In the genomic region with DNA sequence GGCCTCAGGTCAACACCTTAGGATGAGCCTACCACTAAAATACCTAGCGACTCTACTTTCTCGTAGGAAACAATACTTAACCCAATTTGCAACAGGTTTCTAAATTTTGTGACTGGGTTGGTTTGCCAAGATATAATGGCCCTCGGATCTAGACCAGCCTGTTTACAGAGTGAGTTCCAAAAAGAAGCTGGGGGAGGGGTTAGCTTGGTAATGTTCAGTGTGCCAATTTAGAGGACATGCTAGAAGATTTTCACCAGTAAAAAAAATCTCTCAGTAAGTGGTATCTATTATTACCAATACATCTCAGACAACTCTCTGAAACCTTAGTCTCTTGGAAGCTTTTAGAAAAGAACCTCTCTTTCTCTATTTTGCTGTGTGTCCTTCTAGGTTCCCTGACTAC, we compare ENCODE assay signal across 8 mouse cellular contexts. TPM values are rescaled to one million over a fixed set of nuclear protein-coding genes. Genes with fewer than 3 reads are reported as not detected.
DNase-seq lines count a peak whose midpoint lies in the region; ATAC-seq and TF ChIP-seq lines count a peak whose summit lies in the region.

No protein-coding gene starts in this region.

- no peak for ATAC-seq in embryonic facial prominence, embryonic 15.5 days (ENCODE audit: insufficient number of reproducible peaks, low FRiP score, low TSS enrichment, low read depth)
- no peak for ATAC-seq in intestine, embryonic 15.5 days
- no peak for ATAC-seq in midbrain, postnatal 0 days (ENCODE audit: low FRiP score)
- no peak for ATAC-seq in activated CD4-positive, CD25-positive, alpha-beta regulatory T cell, adult 4 months

- no peaks in the 10 kb centered on the region for H3K27me3 ChIP-seq in liver, adult 2 months (ENCODE audit: control insufficient read depth, insufficient read depth, low read length)
- no peaks in the 10 kb centered on the region for H3K27me3 ChIP-seq in embryonic facial prominence, embryonic 15.5 days
- H3K27me3 ChIP-seq in intestine, embryonic 15.5 days (replicated peaks), result no peaks in the 10 kb centered on the region
- H3K27me3 ChIP-seq in midbrain, postnatal 0 days (ENCODE audit: insufficient read depth, low read length), result no peaks in the 10 kb centered on the region

- no peaks in the 10 kb centered on the region for H3K79me2 ChIP-seq in liver, adult 2 months (ENCODE audit: control insufficient read depth, insufficient read depth, low read length)

- peak overlapping the region; percentile 55; the same call in 1 of the 2 replicates for H3K4me3 ChIP-seq in liver, adult 2 months (ENCODE audit: insufficient read depth, low read depth, low read length)
- peak overlapping the region; percentile 52 for H3K4me3 ChIP-seq in embryonic facial prominence, embryonic 15.5 days (replicated peaks)
- peak overlapping the region; percentile 47 for H3K4me3 ChIP-seq in intestine, embryonic 15.5 days (replicated peaks)
- peak overlapping the region; percentile 35; the same call in 1 of the 2 replicates for H3K4me3 ChIP-seq in midbrain, postnatal 0 days (ENCODE audit: low read depth, low read length)

- peak overlapping the region; percentile 77 for H3K4me2 ChIP-seq in embryonic facial prominence, embryonic 15.5 days (replicated peaks)
- H3K4me2 ChIP-seq in intestine, embryonic 15.5 days (replicated peaks), result peak overlapping the region; percentile 91
- H3K4me2 ChIP-seq in midbrain, postnatal 0 days (ENCODE audit: low read depth, low read length, poor library complexity, severe bottlenecking), result peak overlapping the region; percentile 60; the same call in 1 of the 2 replicates

- no peak overlapping the region for H3K9ac ChIP-seq in liver, adult 2 months (ENCODE audit: low read depth, low read length)
- peak overlapping the region; percentile 70; the same call in 1 of the 2 replicates for H3K9ac ChIP-seq in embryonic facial prominence, embryonic 15.5 days
- H3K9ac ChIP-seq in intestine, embryonic 15.5 days, result peak overlapping the region; percentile 64
- H3K9ac ChIP-seq in midbrain, postnatal 0 days (replicated peaks; ENCODE audit: low read length, poor library complexity, severe bottlenecking), result no peak overlapping the region

- 76% methylated on average over 3 of the region's 3 CpGs for WGBS in liver, adult 2 months
- 71% methylated on average over 3 of the region's 3 CpGs for WGBS in embryonic facial prominence, embryonic 15.5 days
- WGBS in intestine, embryonic 15.5 days, result 81% methylated on average over 3 of the region's 3 CpGs
- WGBS in midbrain, postnatal 0 days, result 80% methylated on average over 3 of the region's 3 CpGs

- H3K27ac ChIP-seq in liver, adult 2 months (replicated peaks; ENCODE audit: insufficient read depth, low read depth, low read length), result no peak overlapping the region
- peak overlapping the region; percentile 83; the same call in 1 of the 2 replicates for H3K27ac ChIP-seq in embryonic facial prominence, embryonic 15.5 days (replicated peaks)
- H3K27ac ChIP-seq in intestine, embryonic 15.5 days, result no peak overlapping the region
- H3K27ac ChIP-seq in midbrain, postnatal 0 days (ENCODE audit: low read depth, low read length), result no peak overlapping the region

- no peak for DNase-seq in liver, adult 2 months (ENCODE audit: extremely low read depth, low read depth, low spot score)
- DNase-seq in liver, result no peak
- DNase-seq in midbrain, postnatal 0 days (ENCODE audit: low spot score), result no peak
- DNase-seq in left cerebral cortex, adult 11 months (ENCODE audit: low spot score), result no peak
- DNase-seq in frontal cortex, adult 2 months (ENCODE audit: extremely low spot score in 1 of 2, low spot score in 1 of 2), result no peak

- H3K36me3 ChIP-seq in liver, adult 2 months (ENCODE audit: control insufficient read depth, insufficient read depth, low read length), result no peaks in the 10 kb centered on the region
- peaks cover 17% of the 10 kb centered on the region for H3K36me3 ChIP-seq in embryonic facial prominence, embryonic 15.5 days
- 0 out of 2 replicates have a peak, but pooled peaks cover 7% of the 10 kb centered on the region for H3K36me3 ChIP-seq in intestine, embryonic 15.5 days
- H3K36me3 ChIP-seq in midbrain, postnatal 0 days (ENCODE audit: insufficient read depth, low read length), result no peaks in the 10 kb centered on the region

- no peaks in the 10 kb centered on the region for H3K4me1 ChIP-seq in liver, adult 2 months (ENCODE audit: control insufficient read depth, insufficient read depth, low read length)
- peaks cover 13% of the 10 kb centered on the region; the same call in 1 of the 2 replicates for H3K4me1 ChIP-seq in embryonic facial prominence, embryonic 15.5 days
- H3K4me1 ChIP-seq in intestine, embryonic 15.5 days (replicated peaks), result 0 out of 2 replicates have a peak, but pooled peaks cover 8% of the 10 kb centered on the region
- 0 out of 2 replicates have a peak, but pooled peaks cover 3% of the 10 kb centered on the region for H3K4me1 ChIP-seq in midbrain, postnatal 0 days (ENCODE audit: insufficient read depth, low read length)

- no peak for TF ChIP-seq POLR2A in liver, adult 2 months (IDR thresholded peaks at IDR 0.05; ENCODE audit: extremely low read depth, insufficient read depth, low read length)

- no peak for TF ChIP-seq CTCF in liver, adult 2 months (IDR thresholded peaks at IDR 0.05; ENCODE audit: low read depth, low read length)
- TF ChIP-seq CTCF in midbrain, postnatal 0 days (IDR thresholded peaks at IDR 0.05), result no peak

- H3K9me3 ChIP-seq in embryonic facial prominence, embryonic 15.5 days (replicated peaks), result no peaks in the 10 kb centered on the region
- H3K9me3 ChIP-seq in intestine, embryonic 15.5 days, result no peaks in the 10 kb centered on the region
- H3K9me3 ChIP-seq in midbrain, postnatal 0 days (ENCODE audit: low read length), result no peaks in the 10 kb centered on the region

RNA-seq across cellular contexts. Expression of a gene that starts 9.5 kb away (rescaled TPM):
- total RNA-seq in liver, adult 2 months (2014; rRNA removed), result 2.7 and 3.2 TPM in 2 replicates
- polyA plus RNA-seq in liver, adult 2 months (2012; rRNA removed), result 3.4 and 4.7 TPM in 2 replicates
- polyA plus RNA-seq in embryonic facial prominence, embryonic 15.5 days (2015; fragmentation: Nextera tagmentation; extraction: Ambion mirVana), result 11.6 and 13.2 TPM in 2 replicates
- 9.1 and 9.4 TPM in 2 replicates for polyA plus RNA-seq in intestine, embryonic 15.5 days (2015; fragmentation: Nextera tagmentation; extraction: Ambion mirVana)
- total RNA-seq in midbrain, postnatal 0 days (2014; rRNA removed), result 34.8 and 37.7 TPM in 2 replicates
- 26.1 and 27.0 TPM in 2 replicates for polyA plus RNA-seq in midbrain, postnatal 0 days (2015; fragmentation: Nextera tagmentation; extraction: Ambion mirVana)
- polyA plus RNA-seq in activated CD4-positive, CD25-positive, alpha-beta regulatory T cell, adult 4 months (2017; shearing (Covaris generic)), result 10 to 100 TPM; 12.5 to 15.6 TPM
- polyA plus RNA-seq in frontal cortex, adult 2 months (2012; rRNA removed), result 28.6 and 34.0 TPM in 2 replicates

RNA-seq across cellular contexts. Expression of a gene that starts 23.4 kb away (rescaled TPM):
- total RNA-seq in liver, adult 2 months (2014; rRNA removed), result 3.3 and 4.2 TPM in 2 replicates
- 4.9 and 5.0 TPM in 2 replicates for polyA plus RNA-seq in liver, adult 2 months (2012; rRNA removed)
- polyA plus RNA-seq in embryonic facial prominence, embryonic 15.5 days (2015; fragmentation: Nextera tagmentation; extraction: Ambion mirVana), result 18.4 and 18.7 TPM in 2 replicates
- 11.8 and 12.4 TPM in 2 replicates for polyA plus RNA-seq in intestine, embryonic 15.5 days (2015; fragmentation: Nextera tagmentation; extraction: Ambion mirVana)
- total RNA-seq in midbrain, postnatal 0 days (2014; rRNA removed), result 13.4 and 15.9 TPM in 2 replicates
- 19.0 and 21.8 TPM in 2 replicates for polyA plus RNA-seq in midbrain, postnatal 0 days (2015; fragmentation: Nextera tagmentation; extraction: Ambion mirVana)
- polyA plus RNA-seq in activated CD4-positive, CD25-positive, alpha-beta regulatory T cell, adult 4 months (2017; shearing (Covaris generic)), result 10 to 100 TPM; 14.6 to 15.2 TPM
- 10.5 and 12.9 TPM in 2 replicates for polyA plus RNA-seq in frontal cortex, adult 2 months (2012; rRNA removed)

Comparison
In these comparisons a context has a peak if more than half of its experiments do, and no peak if none do; other contexts are left out.
1. H3K9ac ChIP-seq: peak in embryonic facial prominence, embryonic 15.5 days (single experiment) and intestine, embryonic 15.5 days (single experiment); none in liver, adult 2 months (single experiment) and midbrain, postnatal 0 days (single experiment).
2. Peak in every context shown above with its lines, with median percentiles within 50 percentile points of each other: H3K4me3 ChIP-seq and H3K4me2 ChIP-seq.